18 mouse cellular contexts compared by ENCODE assay signal in the genomic region with DNA sequence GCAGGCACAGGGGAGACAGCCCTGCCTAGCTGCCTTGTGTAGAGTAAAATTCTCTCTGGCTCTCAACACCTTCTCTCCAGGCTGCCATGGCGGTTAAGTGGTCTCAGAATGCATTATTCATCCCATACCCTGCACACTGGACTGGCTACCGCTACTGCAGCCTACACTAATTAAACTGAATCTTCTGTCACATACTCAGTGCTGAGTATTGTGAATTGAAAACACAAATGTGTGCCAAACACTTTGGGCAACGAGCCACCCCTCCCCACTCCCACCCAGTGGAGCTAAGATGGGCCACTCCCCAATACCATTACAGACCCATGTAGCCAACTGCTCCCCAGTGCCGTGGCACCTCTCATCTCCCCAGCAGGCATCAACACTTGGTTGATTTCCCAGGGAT. TPM values are rescaled to one million over a fixed set of nuclear protein-coding genes. Genes with fewer than 3 reads are reported as not detected.
DNase-seq lines count a peak whose midpoint lies in the region.
"Had no signal": no experiment of that assay in that cellular context is flagged by ENCODE, and none has a peak within 500 bp of the region (broad histone marks: within the 10 kb centered on the region; RNA-seq: fewer than 3 reads in every experiment).

No protein-coding gene starts in this region.

- peak; percentile 45 to 61 for DNase-seq in cerebellum, postnatal 10 days
- no peak for DNase-seq in cerebellum, adult 9-10 months
- peak; percentile 34 to 52 for DNase-seq in layer of hippocampus, postnatal 10 days (ENCODE audit: low spot score in 2 of 2)
- no peak for DNase-seq in layer of hippocampus, postnatal 36 days
- peak; percentile 44 for DNase-seq in testis, postnatal 10 days (ENCODE audit: low spot score)
- DNase-seq in testis, postnatal 14 days (ENCODE audit: low spot score): no peak
- no peak for DNase-seq in frontal cortex, adult 2 months (ENCODE audit: extremely low spot score in 1 of 2, low spot score in 1 of 2)
- DNase-seq: adrenal gland, adult 8-10 months; cerebellum, adult 8-10 months; embryo, embryonic 11 days; gastrocnemius, postnatal 25 days; kidney, adult 11 months; liver; lung, adult 2 months; lung, postnatal 10 days; midbrain, embryonic 14.5 days; right cerebral cortex, postnatal 25 days; spleen, adult 18-20 months had no signal

RNA-seq across cellular contexts. Expression of gene St14, which starts 44.2 kb away (rescaled TPM):
- under 1 TPM; 0.74 to 0.82 TPM for total RNA-seq in layer of hippocampus, postnatal 10 days (2021)
- under 1 TPM; 0.43 to 0.60 TPM for total RNA-seq in layer of hippocampus, postnatal 36 days (2021)
- 0.56 and 0.76 TPM in 2 replicates for polyA plus RNA-seq in frontal cortex, adult 2 months (2012; rRNA removed)

RNA-seq across cellular contexts. Expression of gene Zbtb44, which starts 57.0 kb away (rescaled TPM):
- 10 to 100 TPM; 34.6 to 35.7 TPM for total RNA-seq in layer of hippocampus, postnatal 10 days (2021)
- 10 to 100 TPM; 42.0 to 42.1 TPM for total RNA-seq in layer of hippocampus, postnatal 36 days (2021)
- 8.4 and 9.5 TPM in 2 replicates for polyA plus RNA-seq in frontal cortex, adult 2 months (2012; rRNA removed)

Comparison
In these comparisons a context has a peak if more than half of its experiments do, and no peak if none do; other contexts are left out.
1. DNase-seq: peak in cerebellum, postnatal 10 days (2 of 2), layer of hippocampus, postnatal 10 days (2 of 2) and testis, postnatal 10 days (single experiment); none in cerebellum, adult 9-10 months (single experiment), layer of hippocampus, postnatal 36 days (0 of 2), testis, postnatal 14 days (single experiment) and frontal cortex, adult 2 months (0 of 2).